Mouse (Mus musculus): ENCODE results near the gene Tph1. TPM values are rescaled to one million over a fixed set of nuclear protein-coding genes. Genes with fewer than 3 reads are reported as not detected.
"Not testable (repeated sequence)": the region's sequence is repeated elsewhere in the genome, so short reads cannot be mapped to it uniquely, and the experiment has no call there.

Gene Tph1
- polyA plus RNA-seq, 1 experiment from 2014 or later: 0.54 TPM

DNA sequence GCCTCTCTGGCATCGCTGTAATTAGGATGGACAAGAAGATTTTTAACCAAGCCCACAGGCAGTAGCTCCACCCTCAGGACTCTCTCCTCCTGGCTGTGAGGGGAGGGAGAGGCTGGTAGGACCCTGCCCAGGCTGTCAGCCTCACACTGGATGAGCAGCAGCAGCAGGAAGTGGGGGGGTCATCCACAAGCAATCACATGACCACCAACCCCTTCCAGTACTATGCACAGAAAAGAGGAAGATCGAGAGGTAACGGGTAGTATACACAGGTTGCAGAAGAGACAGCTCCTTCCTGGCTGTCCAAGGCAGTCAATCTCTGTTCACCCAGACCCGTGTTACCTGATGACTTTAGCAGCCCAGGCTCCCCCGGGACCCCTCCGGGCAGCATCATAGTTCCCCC, 39.9 kb upstream of the Tph1 start:
- Histone ChIP-seq H3K36me3 (ENCODE audit: insufficient read depth) (peaks cover 13% of the 10 kb centered on the region; the same call in 1 of the 2 replicates), H3K27ac (ENCODE audit: low read depth) (no peak overlapping the region), H3K27me3 (ENCODE audit: insufficient read depth, low read length) (no peaks in the 10 kb centered on the region), H3K9ac (no peak overlapping the region; the same call in 1 of the 2 replicates), H3K4me2 (no peak overlapping the region), H3K4me1 (ENCODE audit: insufficient read depth) (peaks cover 10% of the 10 kb centered on the region; the same call in 1 of the 2 replicates), H3K9me3 (ENCODE audit: low read depth, low read length) (no peaks in the 10 kb centered on the region), H3K4me3 (ENCODE audit: low read depth, low read length) (no peak overlapping the region)
- TF ChIP-seq CTCF (IDR thresholded peaks at IDR 0.05; ENCODE audit: low read depth): no peak
- DNase-seq (no peak), ATAC-seq (ENCODE audit: insufficient read depth) (no peak)
- WGBS: 60% methylated on average over 6 of the region's 6 CpGs

GRCm38 (mm10) chr7:46710390-46710844, 38.1 kb upstream of the Tph1 start, which contains the start of gene Saal1:
Gene Saal1, minus strand, starts transcription at chr7:46710680.
- Histone ChIP-seq H3K9ac (peak within 1 kb of the TSS; percentile 95), H3K36me3 (ENCODE audit: insufficient read depth) (peaks cover 30% of the 10 kb centered on the region), H3K9me3 (ENCODE audit: low read depth, low read length) (no peaks in the 10 kb centered on the region), H3K4me2 (peak within 1 kb of the TSS; percentile 70), H3K27ac (ENCODE audit: low read depth) (peak within 1 kb of the TSS; percentile 88), H3K4me1 (ENCODE audit: insufficient read depth) (peaks cover 6% of the 10 kb centered on the region; the same call in 1 of the 2 replicates), H3K27me3 (ENCODE audit: insufficient read depth, low read length) (no peaks in the 10 kb centered on the region), H3K4me3 (ENCODE audit: low read depth, low read length) (peak within 1 kb of the TSS; percentile 81)
- under 1% methylated on average over 38 of the region's 38 CpGs for WGBS
- peak; percentile 98 for TF ChIP-seq CTCF (IDR thresholded peaks at IDR 0.05; ENCODE audit: low read depth)
- DNase-seq (peak; percentile 97), ATAC-seq (ENCODE audit: insufficient read depth) (peak; percentile 99)

DNA sequence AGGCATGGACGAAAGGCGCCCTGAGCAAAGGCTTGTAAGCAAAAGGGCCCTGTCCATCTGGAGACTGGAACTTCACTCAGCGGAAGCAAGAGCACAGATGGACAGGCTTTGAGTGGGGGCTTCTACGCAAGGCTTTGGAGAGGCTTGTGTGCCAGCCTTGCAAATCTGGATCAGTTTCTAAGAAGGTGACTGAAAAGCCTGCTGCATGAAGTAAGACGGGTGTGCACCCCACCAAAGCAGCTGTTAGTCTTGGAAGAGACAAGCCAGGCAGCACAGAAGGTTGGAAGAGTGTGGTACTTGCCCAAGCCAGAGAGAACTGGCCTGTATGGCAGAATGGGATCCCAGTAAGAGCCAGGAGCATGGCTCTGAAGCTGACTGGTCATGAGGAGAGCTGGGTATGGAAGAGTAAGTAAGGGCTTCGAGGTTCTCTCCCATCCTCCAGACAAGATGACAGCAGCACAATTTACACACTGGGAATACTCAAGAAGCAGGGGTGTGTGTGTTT, 28.2 kb upstream of the Tph1 start:
- H3K36me3 ChIP-seq (ENCODE audit: insufficient read depth): peaks cover 92% of the 10 kb centered on the region
- 91% methylated on average over 6 of the region's 6 CpGs for WGBS
- no peak for TF ChIP-seq CTCF (IDR thresholded peaks at IDR 0.05; ENCODE audit: low read depth)

GRCm38 (mm10) chr7:46696754-46697153, 24.4 kb upstream of the Tph1 start:
- Histone ChIP-seq H3K27ac (ENCODE audit: low read depth) (no peak overlapping the region), H3K36me3 (ENCODE audit: insufficient read depth) (peaks cover 70% of the 10 kb centered on the region), H3K4me2 (no peak overlapping the region), H3K27me3 (ENCODE audit: insufficient read depth, low read length) (no peaks in the 10 kb centered on the region), H3K4me3 (ENCODE audit: low read depth, low read length) (no peak overlapping the region), H3K9ac (no peak overlapping the region), H3K4me1 (ENCODE audit: insufficient read depth) (no peaks in the 10 kb centered on the region), H3K9me3 (ENCODE audit: low read depth, low read length) (no peaks in the 10 kb centered on the region)
- no peak for ATAC-seq (ENCODE audit: insufficient read depth)
- 59% methylated on average over 1 of the region's 1 CpGs for WGBS
- no peak for TF ChIP-seq CTCF (IDR thresholded peaks at IDR 0.05; ENCODE audit: low read depth)
- no peak for DNase-seq

More for the DNA sequence above, 28.2 kb upstream of the Tph1 start:
- no peaks in the 10 kb centered on the region for H3K4me1 ChIP-seq (ENCODE audit: insufficient read depth)
- H3K4me3 ChIP-seq (ENCODE audit: low read depth, low read length): no peak overlapping the region
- H3K9ac ChIP-seq: no peak overlapping the region
- ATAC-seq (ENCODE audit: insufficient read depth) (no peak), DNase-seq (no peak)
- H3K9me3 ChIP-seq (ENCODE audit: low read depth, low read length): no peaks in the 10 kb centered on the region
- H3K27ac ChIP-seq (ENCODE audit: low read depth): no peak overlapping the region
- no peaks in the 10 kb centered on the region for H3K27me3 ChIP-seq (ENCODE audit: insufficient read depth, low read length)
- no peak overlapping the region for H3K4me2 ChIP-seq

DNA sequence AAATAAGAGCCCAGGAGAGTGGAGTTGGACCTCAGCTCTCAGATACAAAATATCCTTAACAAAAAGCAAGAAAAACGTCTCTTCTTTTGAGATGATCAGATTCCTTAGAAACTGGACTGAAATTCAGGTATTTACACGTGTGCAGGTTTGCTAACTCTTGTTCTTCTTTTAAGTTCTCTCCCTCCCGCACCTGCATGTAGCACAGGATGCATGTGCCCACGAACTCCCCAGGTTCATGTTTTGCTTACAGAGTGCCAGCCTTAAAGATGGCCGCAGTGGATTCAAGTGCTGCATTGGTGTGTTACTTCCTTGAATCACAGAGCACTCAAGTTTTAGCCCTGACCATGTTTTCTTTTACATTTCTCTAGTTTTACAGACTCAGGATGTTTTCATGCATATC, 14.5 kb upstream of the Tph1 start:
- no peaks in the 10 kb centered on the region for H3K4me1 ChIP-seq (ENCODE audit: insufficient read depth)
- ATAC-seq (ENCODE audit: insufficient read depth) (no peak), DNase-seq (no peak)
- TF ChIP-seq CTCF (IDR thresholded peaks at IDR 0.05; ENCODE audit: low read depth): no peak
- H3K9me3 ChIP-seq (ENCODE audit: low read depth, low read length): no peaks in the 10 kb centered on the region
- no peak overlapping the region for H3K9ac ChIP-seq
- H3K27ac ChIP-seq (ENCODE audit: low read depth): no peak overlapping the region
- WGBS: 84% methylated on average over 5 of the region's 5 CpGs
- H3K27me3 ChIP-seq (ENCODE audit: insufficient read depth, low read length): no peaks in the 10 kb centered on the region
- H3K4me3 ChIP-seq (ENCODE audit: low read depth, low read length): no peak overlapping the region
- no peak overlapping the region for H3K4me2 ChIP-seq
- H3K36me3 ChIP-seq (ENCODE audit: insufficient read depth): peaks cover 38% of the 10 kb centered on the region

- Histone ChIP-seq H3K36me3 (ENCODE audit: insufficient read depth) (no peaks in the 10 kb centered on the region), H3K9ac (no peak overlapping the region), H3K27me3 (ENCODE audit: insufficient read depth, low read length) (no peaks in the 10 kb centered on the region), H3K4me1 (ENCODE audit: insufficient read depth) (no peaks in the 10 kb centered on the region), H3K9me3 (ENCODE audit: low read depth, low read length) (no peaks in the 10 kb centered on the region), H3K4me3 (ENCODE audit: low read depth, low read length) (no peak overlapping the region), H3K4me2 (no peak overlapping the region), H3K27ac (ENCODE audit: low read depth) (no peak overlapping the region)
- TF ChIP-seq CTCF (IDR thresholded peaks at IDR 0.05; ENCODE audit: low read depth): no peak
- DNase-seq: no peak
- ATAC-seq (ENCODE audit: insufficient read depth): no peak
These were observed 8.4 kb upstream of the Tph1 start for GRCm38 (mm10) chr7:46680732-46681131.

DNA sequence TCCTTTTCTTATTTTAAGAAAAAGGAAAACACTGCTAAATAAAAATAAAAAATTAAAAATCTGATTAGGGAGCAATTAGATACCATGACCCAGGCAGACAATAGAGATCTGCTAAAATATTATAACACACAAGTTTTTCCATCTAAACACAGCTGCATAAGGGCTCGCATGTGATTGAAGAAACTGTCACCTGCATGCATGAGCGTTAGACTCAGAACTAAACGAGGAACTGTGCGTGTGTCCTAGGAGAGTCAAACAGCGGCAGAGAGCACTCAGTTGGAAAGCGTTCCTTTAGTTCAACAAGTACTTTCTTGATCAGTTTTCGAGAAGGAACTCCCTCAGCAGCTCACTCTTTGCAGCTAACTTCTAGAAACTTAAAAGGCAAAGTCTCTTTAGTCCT, 6.7 kb upstream of the Tph1 start:
- not testable (repeated sequence) for H3K27ac ChIP-seq (ENCODE audit: low read depth); H3K4me1 ChIP-seq (ENCODE audit: insufficient read depth); H3K9ac ChIP-seq; H3K4me2 ChIP-seq; H3K9me3 ChIP-seq (ENCODE audit: low read depth, low read length); H3K36me3 ChIP-seq (ENCODE audit: insufficient read depth); H3K27me3 ChIP-seq (ENCODE audit: insufficient read depth, low read length); H3K4me3 ChIP-seq (ENCODE audit: low read depth, low read length); DNase-seq; ATAC-seq (ENCODE audit: insufficient read depth)
- 74% methylated on average over 7 of the region's 7 CpGs for WGBS

Data from lung, embryonic 14.5 days (tissue).